Mouse (Mus musculus) kidney, embryonic 14.5 days (tissue): ENCODE results near the gene Snrk. TPM values are rescaled to one million over a fixed set of nuclear protein-coding genes. Genes with fewer than 3 reads are reported as not detected.

ENCODE experiments used
- ATAC-seq: fragments of 200-750 bp; cut with Nextera tagmentation; 2 replicates; pipeline ENCODE4 v1.8.0; 2017; ENCODE audit warnings: moderate number of reproducible peaks, mild to moderate bottlenecking, moderate TSS enrichment, moderate library complexity; ENCODE audit not compliant: low FRiP score, low TSS enrichment
- H3K27ac ChIP-seq: fragments of 300-500 bp; sonication (generic); 2 replicates; pipeline ENCODE4 v1.5.1; 2014; ENCODE audit warnings: low read depth, mild to moderate bottlenecking, low read length, moderate library complexity, mixed read lengths
- H3K27me3 ChIP-seq: fragments of 300-500 bp; sonication (generic); 2 replicates; pipeline ENCODE4 v1.6.1; 2014; ENCODE audit warnings: mild to moderate bottlenecking, low read length; ENCODE audit not compliant: control insufficient read depth, insufficient read depth
- H3K36me3 ChIP-seq: fragments of 300-500 bp; sonication (generic); 2 replicates; pipeline ENCODE4 v1.6.1; 2014; ENCODE audit warnings: low read length, mixed read lengths; ENCODE audit not compliant: control insufficient read depth, insufficient read depth
- H3K4me1 ChIP-seq: fragments of 300-500 bp; sonication (generic); 2 replicates; pipeline ENCODE4 v1.6.1; 2014; ENCODE audit warnings: low read length, mixed read lengths; ENCODE audit not compliant: control insufficient read depth, insufficient read depth
- H3K4me2 ChIP-seq: fragments of 300-500 bp; sonication (generic); replicated peaks from 2 replicates; pipeline ENCODE4 v1.6.1; 2014; ENCODE audit warnings: low read depth, mild to moderate bottlenecking, low read length
- H3K4me3 ChIP-seq: fragments of 300-500 bp; sonication (generic); 2 replicates; pipeline ENCODE4 v1.5.1; 2014; ENCODE audit warnings: mild to moderate bottlenecking, low read length
- H3K9ac ChIP-seq: fragments of 300-500 bp; sonication (generic); 2 replicates; pipeline ENCODE4 v1.6.1; 2014; ENCODE audit warnings: low read depth, mild to moderate bottlenecking, low read length, moderate library complexity
- H3K9me3 ChIP-seq: fragments of 300-500 bp; sonication (generic); 2 replicates; pipeline ENCODE4 v1.6.1; 2016; ENCODE audit warnings: low read length; ENCODE audit not compliant: control insufficient read depth
- WGBS: fragments of 180-500 bp; shearing (Covaris S2); extraction: QIAGEN DNeasy Blood & Tissue Kit; methylation state at CpG from one replicate; pipeline ENCODE4 v1.1.7; 2014; 5-methylcytosine and 5-hydroxymethylcytosine counted together
- polyA plus RNA-seq: library from polyadenylated mRNA; unstranded; fragments of >200 nt; fragmentation: Nextera tagmentation; extraction: Ambion mirVana; gene quantifications from 2 replicates; pipeline ENCODE4 v1.2.1, GENCODE M21; 2014

Snrk gene
- polyA plus RNA-seq, 1 experiment from 2014 or later = 41.1 TPM

- no peak overlapping the region for H3K4me3 ChIP-seq
- H3K27me3 ChIP-seq = no peaks in the 10 kb centered on the region
- peaks cover 14% of the 10 kb centered on the region for H3K4me1 ChIP-seq
- H3K9me3 ChIP-seq = no peaks in the 10 kb centered on the region
- 31% methylated on average over 4 of the region's 4 CpGs for WGBS
- no peaks in the 10 kb centered on the region; the same call in 1 of the 2 replicates for H3K36me3 ChIP-seq
- H3K27ac ChIP-seq = peak overlapping the region; percentile 2; the same call in 1 of the 2 replicates
- H3K4me2 ChIP-seq = no peak overlapping the region
- ATAC-seq = no peak; the same call in 1 of the 2 replicates
- H3K9ac ChIP-seq = no peak overlapping the region
Observed at GRCm38 (mm10) chr9:122178427-122178826, 61.4 kb downstream of the Snrk start.

GRCm38 (mm10) chr9:122180105-122180504, 63.0 kb downstream of the Snrk start:
- no peak overlapping the region for H3K27ac ChIP-seq
- no peaks in the 10 kb centered on the region for H3K27me3 ChIP-seq
- no peak overlapping the region for H3K4me2 ChIP-seq
- 75% methylated on average over 3 of the region's 3 CpGs for WGBS
- ATAC-seq = no peak
- H3K4me3 ChIP-seq = no peak overlapping the region
- peaks cover 14% of the 10 kb centered on the region for H3K4me1 ChIP-seq
- no peaks in the 10 kb centered on the region; the same call in 1 of the 2 replicates for H3K36me3 ChIP-seq
- H3K9ac ChIP-seq = no peak overlapping the region
- no peaks in the 10 kb centered on the region for H3K9me3 ChIP-seq

- H3K4me3 ChIP-seq = no peak overlapping the region
- no peak overlapping the region for H3K4me2 ChIP-seq
- no peaks in the 10 kb centered on the region for H3K9me3 ChIP-seq
- no peaks in the 10 kb centered on the region for H3K36me3 ChIP-seq
- 70% methylated on average over 4 of the region's 4 CpGs for WGBS
- H3K9ac ChIP-seq = no peak overlapping the region
- no peak for ATAC-seq
- no peak overlapping the region for H3K27ac ChIP-seq
- H3K4me1 ChIP-seq = peaks cover 14% of the 10 kb centered on the region
- no peaks in the 10 kb centered on the region for H3K27me3 ChIP-seq
Observed at GRCm38 (mm10) chr9:122183074-122183473, 66.0 kb downstream of the Snrk start.

- no peak overlapping the region for H3K4me2 ChIP-seq
- no peaks in the 10 kb centered on the region for H3K27me3 ChIP-seq
- no peaks in the 10 kb centered on the region for H3K9me3 ChIP-seq
- H3K4me1 ChIP-seq = peaks cover 6% of the 10 kb centered on the region; the same call in 1 of the 2 replicates
- WGBS = 86% methylated on average over 3 of the region's 3 CpGs
- H3K9ac ChIP-seq = no peak overlapping the region
- no peak overlapping the region for H3K4me3 ChIP-seq
- no peak for ATAC-seq
- no peaks in the 10 kb centered on the region for H3K36me3 ChIP-seq
- no peak overlapping the region for H3K27ac ChIP-seq
Observed at GRCm38 (mm10) chr9:122184329-122184728, 67.3 kb downstream of the Snrk start.

GRCm38 (mm10) chr9:122185061-122185460, 68.0 kb downstream of the Snrk start:
- Histone ChIP-seq H3K4me3 (no peak overlapping the region), H3K36me3 (no peaks in the 10 kb centered on the region), H3K4me2 (no peak overlapping the region), H3K27me3 (no peaks in the 10 kb centered on the region), H3K9ac (no peak overlapping the region), H3K4me1 (peaks cover 6% of the 10 kb centered on the region; the same call in 1 of the 2 replicates), H3K9me3 (no peaks in the 10 kb centered on the region), H3K27ac (no peak overlapping the region)
- 0 out of 2 replicates have a peak, but pooled peaks have one; percentile 56 for ATAC-seq
- WGBS = 14% methylated on average over 2 of the region's 2 CpGs

- no peak overlapping the region for H3K4me3 ChIP-seq
- H3K36me3 ChIP-seq = no peaks in the 10 kb centered on the region
- WGBS = 65% methylated on average over 6 of the region's 6 CpGs
- H3K4me1 ChIP-seq = peaks cover 6% of the 10 kb centered on the region; the same call in 1 of the 2 replicates
- no peaks in the 10 kb centered on the region for H3K9me3 ChIP-seq
- no peaks in the 10 kb centered on the region for H3K27me3 ChIP-seq
- H3K27ac ChIP-seq = no peak overlapping the region
- ATAC-seq = no peak
- H3K9ac ChIP-seq = no peak overlapping the region
- no peak overlapping the region for H3K4me2 ChIP-seq
Observed at GRCm38 (mm10) chr9:122185953-122186352, 68.9 kb downstream of the Snrk start.

- H3K9me3 ChIP-seq = no peaks in the 10 kb centered on the region
- no peak overlapping the region for H3K4me3 ChIP-seq
- peaks cover 6% of the 10 kb centered on the region; the same call in 1 of the 2 replicates for H3K4me1 ChIP-seq
- H3K36me3 ChIP-seq = no peaks in the 10 kb centered on the region
- 64% methylated on average over 1 of the region's 1 CpGs for WGBS
- ATAC-seq = no peak
- H3K27me3 ChIP-seq = no peaks in the 10 kb centered on the region
- no peak overlapping the region for H3K4me2 ChIP-seq
- peak overlapping the region; percentile 44; the same call in 1 of the 2 replicates for H3K27ac ChIP-seq
- H3K9ac ChIP-seq = no peak overlapping the region
Observed at GRCm38 (mm10) chr9:122186643-122187226, 69.7 kb downstream of the Snrk start.

- no peak for ATAC-seq
- no peaks in the 10 kb centered on the region for H3K9me3 ChIP-seq
- no peaks in the 10 kb centered on the region for H3K27me3 ChIP-seq
- no peak overlapping the region for H3K27ac ChIP-seq
- peaks cover 6% of the 10 kb centered on the region; the same call in 1 of the 2 replicates for H3K4me1 ChIP-seq
- 83% methylated on average over 7 of the region's 7 CpGs for WGBS
- no peaks in the 10 kb centered on the region for H3K36me3 ChIP-seq
- no peak overlapping the region for H3K4me3 ChIP-seq
- no peak overlapping the region for H3K4me2 ChIP-seq
- no peak overlapping the region for H3K9ac ChIP-seq
Observed at GRCm38 (mm10) chr9:122187451-122187921, 70.4 kb downstream of the Snrk start.

- 47% methylated on average over 1 of the region's 1 CpGs for WGBS
Observed at GRCm38 (mm10) chr9:122188724-122189123, 71.7 kb downstream of the Snrk start.

More at GRCm38 (mm10) chr9:122188724-122189123, 71.7 kb downstream of the Snrk start:
- H3K4me1 ChIP-seq = peaks cover 6% of the 10 kb centered on the region; the same call in 1 of the 2 replicates
- H3K36me3 ChIP-seq = no peaks in the 10 kb centered on the region
- no peak overlapping the region for H3K9ac ChIP-seq
- no peak overlapping the region for H3K4me3 ChIP-seq
- no peaks in the 10 kb centered on the region for H3K9me3 ChIP-seq
- no peak overlapping the region for H3K27ac ChIP-seq
- ATAC-seq = no peak
- no peaks in the 10 kb centered on the region for H3K27me3 ChIP-seq
- H3K4me2 ChIP-seq = no peak overlapping the region
